ENCODE assay signal across 20 mouse cellular contexts in the genomic region with DNA sequence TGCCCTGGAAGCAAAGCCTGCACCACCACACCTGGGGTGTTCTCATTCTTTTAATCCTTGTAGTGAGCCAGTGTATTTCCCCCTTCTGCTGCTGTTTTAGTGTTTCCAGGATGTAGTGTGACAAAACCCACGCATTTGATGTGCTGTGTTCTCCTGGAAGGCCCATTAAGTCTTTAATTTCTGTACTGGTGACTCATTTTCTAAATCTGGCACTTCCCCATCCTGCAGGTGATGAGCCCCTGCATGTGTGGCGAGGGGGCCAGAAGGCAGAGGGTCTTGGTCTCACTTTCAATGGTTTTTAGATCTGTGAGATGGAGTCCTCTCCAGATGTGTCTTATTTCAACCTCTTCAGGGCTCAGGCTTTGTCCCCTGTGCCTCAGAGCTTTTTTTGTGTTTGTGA.
"Had no signal": no experiment of that assay in that cellular context is flagged by ENCODE, and none has a peak within 500 bp of the region (broad histone marks: within the 10 kb centered on the region; RNA-seq: fewer than 3 reads in every experiment).

No protein-coding gene starts in this region.

- H3K4me1 ChIP-seq: kidney, embryonic 15.5 days; midbrain, embryonic 12.5 days; midbrain, embryonic 15.5 days; neural tube, embryonic 12.5 days; neural tube, embryonic 15.5 days had no signal

- H3K4me2 ChIP-seq: kidney, embryonic 15.5 days; lung, embryonic 14.5 days; midbrain, embryonic 12.5 days; midbrain, embryonic 15.5 days; neural tube, embryonic 12.5 days; neural tube, embryonic 15.5 days had no signal

- ATAC-seq: liver, postnatal 0 days; lung, postnatal 0 days; midbrain, embryonic 15.5 days had no signal

- DNase-seq: kidney, adult 8-10 months; kidney, postnatal 10 days; kidney, postnatal 36 days; layer of hippocampus, postnatal 36 days; liver, postnatal 0 days; lung, embryonic 14.5 days; retina, postnatal 1 day; right cerebral cortex, postnatal 25 days; thymus, adult 18-20 months; thymus, postnatal 36 days had no signal

- H3K4me3 ChIP-seq: kidney, embryonic 15.5 days; left cerebral cortex, adult 2 months; midbrain, embryonic 12.5 days; midbrain, embryonic 15.5 days; neural tube, embryonic 12.5 days; neural tube, embryonic 15.5 days had no signal

- H3K9me3 ChIP-seq: kidney, embryonic 15.5 days; midbrain, embryonic 12.5 days; midbrain, embryonic 15.5 days; neural tube, embryonic 12.5 days; neural tube, embryonic 15.5 days had no signal

- H3K9ac ChIP-seq: kidney, embryonic 15.5 days; liver, embryonic 14.5 days; liver, postnatal 0 days; lung, embryonic 14.5 days; midbrain, embryonic 12.5 days; midbrain, embryonic 15.5 days; neural tube, embryonic 12.5 days; neural tube, embryonic 15.5 days had no signal

- H3K27me3 ChIP-seq: kidney, embryonic 15.5 days; midbrain, embryonic 12.5 days; midbrain, embryonic 15.5 days; neural tube, embryonic 12.5 days; neural tube, embryonic 15.5 days had no signal

- H3K27ac ChIP-seq: kidney, embryonic 15.5 days; left cerebral cortex, adult 2 months; liver, embryonic 14.5 days; macrophage; midbrain, embryonic 12.5 days; midbrain, embryonic 15.5 days; neural tube, embryonic 12.5 days; neural tube, embryonic 15.5 days; stomach, postnatal 0 days had no signal
